Mouse (Mus musculus): ENCODE measurements at regions not wholly inside any gene's neighbourhood (a gene's known extent, or its start where the extent isn't known, plus 50 kb on each side); places are given as distances from the start of the nearest gene placed in this dataset.

DNA sequence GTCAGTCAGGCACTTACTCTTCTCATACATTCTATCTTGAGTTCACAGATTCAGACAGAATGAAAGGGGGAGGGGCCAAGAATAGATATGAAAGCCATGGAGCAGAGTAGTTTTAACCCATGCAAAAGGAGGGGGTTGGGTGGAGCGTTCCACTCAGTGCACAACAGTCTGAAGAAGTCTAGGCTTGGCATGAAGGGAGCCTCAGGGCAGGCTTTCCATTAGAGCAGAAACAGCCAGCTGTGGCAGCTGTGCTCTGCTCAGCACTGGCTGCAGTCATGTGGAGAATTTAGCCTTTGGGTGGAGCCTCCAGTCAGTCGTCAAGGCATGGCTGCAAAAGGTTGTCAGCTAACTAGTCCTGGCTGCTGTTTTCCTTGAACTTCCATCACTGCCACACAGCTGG, 201.3 kb upstream of the Slc35b3 start:
- TF ChIP-seq POLR2A (IDR thresholded peaks at IDR 0.05; ENCODE audit: borderline replicate concordance, extremely low read depth, insufficient read depth, insufficient read length, poor library complexity, severe bottlenecking) (no peak), CTCF (IDR thresholded peaks at IDR 0.05; ENCODE audit: borderline replicate concordance, extremely low read depth, insufficient read depth, insufficient read length) (no peak)
